Mouse (Mus musculus) thymus, adult 2 months (tissue): ENCODE measurements around the gene Inpp5k.

Experiments
- CTCF ChIP-seq: fragments of 200-500 bp; IDR thresholded peaks from 2 replicates; pipeline ENCODE4 v1.5.1; 2012; ENCODE audit warnings: mild to moderate bottlenecking, control low read depth, low read length, moderate library complexity, borderline replicate concordance; ENCODE audit not compliant: control insufficient read depth, poor library complexity, insufficient read depth; ENCODE audit errors: extremely low read depth
- POLR2A ChIP-seq: fragments of 200-500 bp; IDR thresholded peaks from 2 replicates; pipeline ENCODE4 v1.6.1; 2012; ENCODE audit warnings: mild to moderate bottlenecking, low read length, control low read depth, moderate library complexity; ENCODE audit not compliant: control insufficient read depth, poor library complexity, insufficient read depth; ENCODE audit errors: extremely low read depth

DNA sequence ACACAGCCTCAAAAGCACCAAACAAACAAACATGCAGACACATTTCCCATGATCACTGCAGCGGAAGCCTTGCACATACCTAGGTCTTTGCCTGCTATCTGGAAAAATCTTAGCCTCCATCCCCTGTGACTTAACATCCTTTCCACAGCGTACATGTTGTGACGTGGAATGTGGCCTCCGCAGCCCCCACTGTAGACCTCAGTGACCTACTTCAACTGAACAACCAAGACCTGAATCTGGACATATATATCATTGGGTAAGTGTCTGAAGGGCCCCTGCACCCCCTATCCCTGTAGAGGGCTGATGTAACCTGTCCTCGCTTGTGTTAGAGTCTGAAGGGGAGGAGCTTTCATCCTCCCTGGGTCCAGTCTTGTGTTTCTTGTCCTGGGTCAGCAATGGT, 2.1 kb downstream of the Inpp5k start:
- TF ChIP-seq CTCF: no peak
- no peak for TF ChIP-seq POLR2A
